Mouse (Mus musculus) kidney, adult 2 months (tissue): ENCODE measurements around the gene Ccl8.

Experiments
- CTCF ChIP-seq: fragments of 200-500 bp; conservative IDR thresholded peaks from 2 replicates; pipeline ENCODE4 v1.5.1; 2011; ENCODE audit warnings: low read depth, mild to moderate bottlenecking, control low read depth, low read length, moderate library complexity, mixed read lengths; ENCODE audit not compliant: insufficient read depth, insufficient read length
- POLR2A ChIP-seq: fragments of 200-500 bp; IDR thresholded peaks from one replicate; pipeline ENCODE4 v1.6.1; 2011; ENCODE audit warnings: low read depth, low read length, control low read depth

GRCm38 (mm10) chr11:82114885-82115284, at the start of gene Ccl8:
- no peak for TF ChIP-seq CTCF
- TF ChIP-seq POLR2A, result no peak
